Comparison of ENCODE assay signal across 8 mouse cellular contexts in genomic region chr13:59675151-59676011, GRCm38 (mm10). TPM values are rescaled to one million over a fixed set of nuclear protein-coding genes. Genes with fewer than 3 reads are reported as not detected.
DNase-seq lines count a peak whose midpoint lies in the region; ATAC-seq lines count a peak whose summit lies in the region.

Gene Golm1, minus strand, starts transcription at chr13:59675811.

- H3K27ac ChIP-seq in hindbrain, embryonic 12.5 days: peak within 1 kb of the TSS; percentile 90

- peaks cover 21% of the 10 kb centered on the region for H3K4me1 ChIP-seq in hindbrain, embryonic 12.5 days

- no peaks in the 10 kb centered on the region for H3K9me3 ChIP-seq in hindbrain, embryonic 12.5 days (replicated peaks)

- H3K4me2 ChIP-seq in hindbrain, embryonic 12.5 days (replicated peaks): peak within 1 kb of the TSS; percentile 79

- ATAC-seq in hindbrain, embryonic 12.5 days (ENCODE audit: low FRiP score): peak; percentile 67

- peak within 1 kb of the TSS; percentile 79 for H3K4me3 ChIP-seq in hindbrain, embryonic 12.5 days

- no peaks in the 10 kb centered on the region for H3K27me3 ChIP-seq in hindbrain, embryonic 12.5 days

- peak within 1 kb of the TSS; percentile 90 for H3K9ac ChIP-seq in hindbrain, embryonic 12.5 days

- peak; percentile 37 for DNase-seq in T-cell, adult 2 months (ENCODE audit: low spot score)
- DNase-seq in cerebellum, adult 9-10 months: peak; percentile 72
- peak; percentile 65 for DNase-seq in forelimb bud, embryonic 11.5 days (ENCODE audit: low read depth, low spot score)
- peak; percentile 39 to 56 for DNase-seq in layer of hippocampus, postnatal 14 days (ENCODE audit: low spot score in 2 of 2)
- DNase-seq in lung, postnatal 14 days: peak; percentile 71
- peak; percentile 37 for DNase-seq in ovary, postnatal 14 days (ENCODE audit: low spot score)
- DNase-seq in urinary bladder, adult 2 months (ENCODE audit: low spot score): peak; percentile 46

- H3K36me3 ChIP-seq in hindbrain, embryonic 12.5 days: no peaks in the 10 kb centered on the region

- WGBS in hindbrain, embryonic 12.5 days: 0% methylated on average over 51 of the region's 61 CpGs

RNA-seq across cellular contexts. Expression of gene Golm1, which starts in this region (rescaled TPM):
- polyA plus RNA-seq in hindbrain, embryonic 12.5 days (2016; fragmentation: Nextera tagmentation; extraction: Ambion mirVana): 91.3 and 93.3 TPM in 2 replicates
- total RNA-seq in layer of hippocampus, postnatal 14 days (2021): 10 to 100 TPM; 57.0 to 59.4 TPM
- polyA plus RNA-seq in urinary bladder, adult 2 months (2012; rRNA removed): 8.8 and 10.1 TPM in 2 replicates

Comparison
In these comparisons a context has a peak if more than half of its experiments do, and no peak if none do; other contexts are left out.
1. Peak in every context shown above with its lines: DNase-seq, ATAC-seq, H3K4me3 ChIP-seq and H3K27ac ChIP-seq.